Mouse (Mus musculus) neural tube, embryonic 14.5 days (tissue): ENCODE data around the gene Pbp2. TPM values are rescaled to one million over a fixed set of nuclear protein-coding genes. Genes with fewer than 3 reads are reported as not detected.

Source experiments
- ATAC-seq: fragments of 200-750 bp; cut with Nextera tagmentation; 2 replicates; pipeline ENCODE4 v1.8.0; 2017; ENCODE audit warnings: low read depth, mild to moderate bottlenecking, moderate TSS enrichment, moderate library complexity
- H3K27ac ChIP-seq: fragments of 300-500 bp; sonication (generic); 2 replicates; pipeline ENCODE4 v1.5.1; 2014; ENCODE audit warnings: low read depth, mild to moderate bottlenecking, control low read depth, low read length, moderate library complexity, mixed read lengths
- H3K27me3 ChIP-seq: fragments of 300-500 bp; sonication (generic); 2 replicates; pipeline ENCODE4 v1.6.1; 2014; ENCODE audit warnings: low read length; ENCODE audit not compliant: control insufficient read depth, insufficient read depth
- H3K36me3 ChIP-seq: fragments of 300-500 bp; sonication (generic); 2 replicates; pipeline ENCODE4 v1.6.1; 2014; ENCODE audit warnings: low read length, mixed read lengths; ENCODE audit not compliant: control insufficient read depth, insufficient read depth
- H3K4me1 ChIP-seq: fragments of 300-500 bp; sonication (generic); 2 replicates; pipeline ENCODE4 v1.6.1; 2014; ENCODE audit warnings: low read length; ENCODE audit not compliant: control insufficient read depth, insufficient read depth
- H3K4me2 ChIP-seq: fragments of 300-500 bp; sonication (generic); 2 replicates; pipeline ENCODE4 v1.6.1; 2014; ENCODE audit warnings: mild to moderate bottlenecking, low read depth, low read length, control low read depth
- H3K4me3 ChIP-seq: fragments of 300-500 bp; sonication (generic); 2 replicates; pipeline ENCODE4 v1.5.1; 2014; ENCODE audit warnings: low read depth, low read length, control low read depth, mixed read lengths
- H3K9ac ChIP-seq: fragments of 300-500 bp; sonication (generic); replicated peaks from 2 replicates; pipeline ENCODE4 v1.6.1; 2014; ENCODE audit warnings: low read depth, mild to moderate bottlenecking, control low read depth, low read length, mixed read lengths
- H3K9me3 ChIP-seq: fragments of 300-500 bp; sonication (generic); 2 replicates; pipeline ENCODE4 v1.6.1; 2016; ENCODE audit warnings: low read length; ENCODE audit not compliant: control insufficient read depth
- WGBS: fragments of 180-500 bp; shearing (Covaris S2); extraction: QIAGEN DNeasy Blood & Tissue Kit; methylation state at CpG from one replicate; pipeline ENCODE4 v1.1.7; 2014; 5-methylcytosine and 5-hydroxymethylcytosine counted together
- polyA plus RNA-seq: library from polyadenylated mRNA; unstranded; fragments of >200 nt; fragmentation: Nextera tagmentation; extraction: Ambion mirVana; gene quantifications from 2 replicates; pipeline ENCODE4 v1.2.1, GENCODE M21; 2014

The Pbp2 gene
- polyA plus RNA-seq, 1 experiment from 2014 or later: 0.58 TPM

- Histone ChIP-seq H3K9me3 (no peaks in the 10 kb centered on the region), H3K9ac (no peak overlapping the region), H3K36me3 (no peaks in the 10 kb centered on the region), H3K4me3 (no peak overlapping the region), H3K4me1 (no peaks in the 10 kb centered on the region), H3K27me3 (no peaks in the 10 kb centered on the region), H3K4me2 (no peak overlapping the region), H3K27ac (no peak overlapping the region)
- WGBS: 42% methylated on average over 6 of the region's 6 CpGs
- no peak for ATAC-seq
Measured at GRCm38 (mm10) chr6:135269626-135270025, 40.6 kb downstream of the Pbp2 start.

- ATAC-seq: no peak
- H3K9ac ChIP-seq: no peak overlapping the region
- no peaks in the 10 kb centered on the region for H3K4me1 ChIP-seq
- no peak overlapping the region for H3K4me2 ChIP-seq
- no peak overlapping the region for H3K4me3 ChIP-seq
- no peak overlapping the region for H3K27ac ChIP-seq
- H3K9me3 ChIP-seq: no peaks in the 10 kb centered on the region
- no peaks in the 10 kb centered on the region for H3K36me3 ChIP-seq
- H3K27me3 ChIP-seq: no peaks in the 10 kb centered on the region
Measured at GRCm38 (mm10) chr6:135268392-135268791, 41.8 kb downstream of the Pbp2 start.

DNA sequence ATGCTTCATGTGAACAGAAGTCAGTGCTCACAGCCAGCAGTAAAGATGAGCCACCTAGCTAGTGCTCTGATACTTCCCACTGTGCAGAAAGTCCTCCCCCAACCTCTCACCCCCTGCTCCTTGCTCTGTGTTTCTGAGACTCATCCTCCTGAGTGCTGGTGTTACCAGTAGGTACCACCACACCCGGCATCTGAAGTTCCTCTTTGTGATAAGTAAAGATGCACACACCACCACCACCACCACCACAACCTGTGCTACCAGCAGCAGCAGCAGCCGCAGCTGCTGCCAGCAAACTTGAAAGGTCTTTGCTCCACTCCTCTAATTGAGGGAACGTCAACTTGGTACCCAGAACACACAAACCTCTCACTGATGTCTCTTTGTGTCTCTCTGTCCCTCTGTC is 43.0 kb downstream of the Pbp2 start:
- Histone ChIP-seq H3K27me3 (no peaks in the 10 kb centered on the region), H3K4me2 (no peak overlapping the region), H3K27ac (no peak overlapping the region), H3K4me3 (no peak overlapping the region), H3K36me3 (no peaks in the 10 kb centered on the region), H3K4me1 (no peaks in the 10 kb centered on the region), H3K9ac (no peak overlapping the region), H3K9me3 (no peaks in the 10 kb centered on the region)
- no peak for ATAC-seq
- WGBS: 72% methylated on average over 3 of the region's 3 CpGs

DNA sequence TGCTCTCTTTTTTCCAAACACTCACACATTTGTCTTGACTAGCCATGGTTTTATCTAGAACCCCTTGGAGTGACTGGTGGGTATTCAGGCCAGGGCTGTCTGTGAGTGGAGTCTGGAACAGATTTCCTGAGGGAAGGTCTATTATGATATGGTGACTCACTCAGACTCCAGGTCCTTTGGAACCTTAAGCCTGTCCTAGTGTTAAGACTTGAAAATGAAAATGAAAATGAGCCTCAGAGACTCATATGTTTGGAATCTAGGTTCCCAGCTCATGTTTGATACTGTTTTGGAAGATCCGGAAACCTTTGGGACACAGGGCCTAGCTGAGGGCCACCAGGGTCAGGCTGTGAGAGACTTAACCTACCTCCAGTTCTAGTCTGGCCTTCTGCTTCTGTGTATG is 44.1 kb downstream of the Pbp2 start:
- no peak for ATAC-seq
- no peak overlapping the region for H3K9ac ChIP-seq
- 100% methylated on average over 1 of the region's 1 CpGs for WGBS

GRCm38 (mm10) chr6:135264136-135264535 is 46.1 kb downstream of the Pbp2 start:
- no peaks in the 10 kb centered on the region for H3K4me1 ChIP-seq
- no peaks in the 10 kb centered on the region for H3K36me3 ChIP-seq
- H3K9ac ChIP-seq: no peak overlapping the region
- H3K9me3 ChIP-seq: no peaks in the 10 kb centered on the region
- H3K4me2 ChIP-seq: no peak overlapping the region
- ATAC-seq: no peak
- H3K27me3 ChIP-seq: no peaks in the 10 kb centered on the region
- 93% methylated on average over 6 of the region's 6 CpGs for WGBS
- no peak overlapping the region for H3K27ac ChIP-seq
- no peak overlapping the region for H3K4me3 ChIP-seq

More for the DNA sequence above, 44.1 kb downstream of the Pbp2 start:
- Histone ChIP-seq H3K4me3 (no peak overlapping the region), H3K27ac (no peak overlapping the region), H3K9me3 (no peaks in the 10 kb centered on the region), H3K4me2 (no peak overlapping the region), H3K27me3 (no peaks in the 10 kb centered on the region), H3K4me1 (no peaks in the 10 kb centered on the region), H3K36me3 (no peaks in the 10 kb centered on the region)

DNA sequence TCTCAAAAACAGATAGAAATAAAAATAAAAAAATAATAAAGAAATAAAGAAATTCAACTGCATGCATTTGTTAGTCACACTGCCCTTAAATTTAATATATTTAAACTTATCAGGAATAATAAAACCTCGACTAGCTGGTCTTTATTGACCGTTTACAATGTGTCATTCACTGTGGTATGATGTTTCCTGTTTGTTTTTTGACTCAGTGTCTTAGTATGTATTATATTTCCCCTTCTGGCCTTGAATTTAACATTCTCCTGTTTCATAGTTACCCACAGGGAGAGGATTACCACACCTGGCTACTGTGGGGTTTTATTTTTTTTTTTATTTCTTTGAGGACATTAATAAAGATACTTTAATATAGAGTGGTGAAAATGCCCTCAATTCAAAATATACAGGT is 47.6 kb downstream of the Pbp2 start:
- no peak overlapping the region for H3K27ac ChIP-seq
- H3K4me1 ChIP-seq: no peaks in the 10 kb centered on the region
- H3K9ac ChIP-seq: no peak overlapping the region
- no peaks in the 10 kb centered on the region for H3K9me3 ChIP-seq
- 79% methylated on average over 2 of the region's 2 CpGs for WGBS
- no peak for ATAC-seq
- no peak overlapping the region for H3K4me3 ChIP-seq
- no peaks in the 10 kb centered on the region for H3K36me3 ChIP-seq
- H3K27me3 ChIP-seq: no peaks in the 10 kb centered on the region
- no peak overlapping the region for H3K4me2 ChIP-seq

DNA sequence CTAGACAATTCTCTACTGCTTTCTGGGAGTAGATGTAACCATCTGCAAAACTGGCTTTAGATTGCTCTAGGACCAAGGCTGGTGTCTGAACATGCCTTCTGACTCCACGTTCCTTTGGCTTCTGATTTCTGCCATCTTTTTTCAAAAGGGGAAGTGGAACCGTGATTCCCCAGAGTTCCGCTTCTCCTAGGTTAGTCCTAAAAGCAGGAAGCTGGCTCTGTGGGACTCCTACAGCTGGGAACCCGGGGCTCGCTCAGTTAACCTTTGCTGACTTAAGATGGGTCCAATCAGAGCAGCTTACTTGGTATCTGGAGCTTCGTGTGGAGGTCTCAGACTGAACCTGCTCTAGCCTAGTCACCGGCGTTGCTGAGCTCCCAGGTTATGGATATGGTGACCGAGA is 49.1 kb downstream of the Pbp2 start:
- no peak overlapping the region for H3K27ac ChIP-seq
- no peaks in the 10 kb centered on the region for H3K27me3 ChIP-seq
- no peaks in the 10 kb centered on the region for H3K9me3 ChIP-seq
- ATAC-seq: no peak
- WGBS: 86% methylated on average over 9 of the region's 9 CpGs
- no peak overlapping the region for H3K9ac ChIP-seq
- no peak overlapping the region for H3K4me3 ChIP-seq
- H3K4me1 ChIP-seq: no peaks in the 10 kb centered on the region
- no peaks in the 10 kb centered on the region for H3K36me3 ChIP-seq
- H3K4me2 ChIP-seq: no peak overlapping the region

GRCm38 (mm10) chr6:135260435-135260834 is 49.8 kb downstream of the Pbp2 start:
- Histone ChIP-seq H3K4me1 (no peaks in the 10 kb centered on the region), H3K4me2 (no peak overlapping the region), H3K27me3 (no peaks in the 10 kb centered on the region), H3K27ac (no peak overlapping the region), H3K9me3 (no peaks in the 10 kb centered on the region), H3K36me3 (no peaks in the 10 kb centered on the region), H3K9ac (no peak overlapping the region), H3K4me3 (no peak overlapping the region)
- WGBS: 92% methylated on average over 6 of the region's 6 CpGs
- ATAC-seq: no peak
